Mouse (Mus musculus) natural killer cell, adult 2 months (primary cell): ENCODE measurements around the gene Tfeb.

Experiments
- DNase-seq, 2 experiments: peaks; one replicate each; pipeline ENCODE4 v3.0.0; 2022; ENCODE audit warnings: low spot score in 2 of 2

Tfeb gene

GRCm38 (mm10) chr17:47712889-47713571, 23.8 kb upstream of the Tfeb start:
- no peak for DNase-seq

DNA sequence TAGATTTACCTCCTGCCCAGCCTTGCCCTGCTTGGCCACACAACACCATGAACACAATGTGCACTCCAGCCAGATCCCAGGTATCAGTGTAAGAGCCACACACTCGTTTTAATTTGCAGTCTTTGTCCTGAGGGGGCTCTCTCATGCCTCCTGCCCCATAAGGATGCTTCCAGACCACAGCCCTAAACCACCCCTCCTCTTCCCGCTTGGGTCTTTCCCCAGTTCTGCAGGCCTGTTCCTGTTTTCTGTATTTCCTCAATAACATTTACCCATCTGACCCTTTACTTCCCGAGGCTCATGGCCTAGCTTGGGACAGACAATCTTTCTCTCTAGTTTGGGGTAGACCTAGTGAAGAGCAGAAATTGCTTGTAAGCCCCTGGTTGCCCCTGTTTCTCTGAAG, 21.8 kb upstream of the Tfeb start:
- DNase-seq: no peak

- no peak for DNase-seq
These were observed 15.6 kb upstream of the Tfeb start for GRCm38 (mm10) chr17:47721183-47721582.

DNA sequence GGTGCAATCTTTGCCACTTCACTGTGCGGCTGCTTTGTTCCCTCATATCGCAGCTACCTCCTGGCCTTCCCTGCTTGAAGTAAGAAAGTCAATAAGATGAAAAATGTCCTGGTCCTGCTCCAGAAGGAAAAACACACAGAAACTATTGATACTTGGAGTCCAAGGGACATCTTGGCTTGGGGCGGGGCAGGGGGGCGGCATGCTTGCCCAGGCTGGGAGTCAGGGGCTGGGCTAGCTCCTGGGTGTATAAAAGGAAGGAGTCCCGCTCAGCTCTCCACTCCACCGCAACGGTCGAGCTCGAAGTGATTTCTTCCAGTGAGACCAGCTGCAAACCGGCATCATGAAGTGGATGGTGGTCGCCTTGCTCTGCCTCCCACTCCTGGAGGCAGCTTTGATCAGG, 10.3 kb upstream of the Tfeb start, which contains the start of gene Pgc:
TSS of gene Pgc (plus strand) at position 277 of the 400 bp plus-strand sequence.
- no peak for DNase-seq

GRCm38 (mm10) chr17:47730633-47731575, 5.9 kb upstream of the Tfeb start:
- no peak for DNase-seq

GRCm38 (mm10) chr17:47735553-47736100, 1.2 kb upstream of the Tfeb start:
- DNase-seq: no peak

- peak; percentile 83 to 87 for DNase-seq
These were observed 638 bp downstream of the Tfeb start for GRCm38 (mm10) chr17:47737271-47738065.

DNA sequence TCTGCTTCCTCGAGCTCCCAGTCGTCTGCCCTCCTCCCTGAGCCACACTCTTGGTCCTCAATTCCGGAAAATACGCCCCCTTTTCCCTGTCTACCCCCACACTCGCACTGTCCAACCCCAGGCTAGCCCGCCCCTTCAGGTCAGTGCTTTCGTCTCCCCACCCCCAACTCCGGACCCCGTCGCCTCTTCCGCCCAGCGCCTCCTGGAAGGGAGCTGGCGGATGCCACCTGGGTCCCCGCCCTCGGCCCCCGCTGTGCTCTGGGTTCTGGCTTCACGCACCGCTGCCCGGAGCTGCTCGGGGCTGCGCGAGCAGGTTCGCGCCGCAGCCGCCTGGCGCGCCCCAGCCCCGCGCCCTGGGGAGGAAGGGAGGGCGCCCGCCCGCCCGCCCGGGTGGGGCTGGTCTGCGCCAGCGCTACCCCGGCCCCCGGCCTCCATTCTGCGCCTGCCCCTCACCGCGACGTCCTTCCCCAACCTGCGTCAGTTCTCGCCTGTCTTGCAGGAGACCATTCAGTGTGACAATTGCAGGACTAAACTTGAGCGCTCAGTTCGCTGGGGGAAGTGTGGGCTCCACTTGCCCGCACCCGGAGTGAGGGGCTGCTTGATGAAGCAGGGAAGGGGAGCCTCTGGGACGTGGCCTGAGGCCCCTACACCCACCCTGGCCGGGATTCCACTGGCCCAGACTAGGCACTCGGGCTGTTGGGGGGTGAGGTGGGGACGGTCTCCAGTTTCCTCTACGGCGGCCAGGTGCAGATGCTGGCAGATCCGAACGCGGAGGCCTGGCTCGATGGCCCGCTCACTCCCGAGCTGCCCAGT, 1.4 kb downstream of the Tfeb start:
- peak; percentile 65 to 81 for DNase-seq

- DNase-seq: peak; percentile 78 to 80
These were observed 2.3 kb downstream of the Tfeb start for GRCm38 (mm10) chr17:47738879-47739798.

DNA sequence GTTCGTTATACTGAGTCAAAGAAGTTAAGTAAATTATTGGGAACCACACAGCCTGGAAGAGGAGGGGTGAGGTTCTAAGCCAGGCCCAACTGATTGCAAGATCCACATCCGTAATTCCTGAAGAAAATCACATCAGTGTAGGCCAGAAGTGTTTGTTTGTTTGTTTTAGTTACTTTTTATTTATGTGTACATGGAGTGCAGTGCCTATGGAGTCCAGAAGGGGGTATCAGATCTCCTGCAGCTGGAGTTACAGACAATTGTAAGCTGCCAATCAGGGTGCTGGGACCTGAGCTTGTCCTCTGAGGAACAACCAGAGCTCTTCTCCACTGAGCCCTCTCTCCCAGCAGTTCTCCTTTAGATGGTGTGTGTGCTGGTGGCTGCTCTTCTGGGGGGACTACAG, 3.4 kb downstream of the Tfeb start:
- DNase-seq: no peak

- peak; percentile 31 to 51 for DNase-seq
These were observed 6.3 kb downstream of the Tfeb start for GRCm38 (mm10) chr17:47742991-47743734.

DNA sequence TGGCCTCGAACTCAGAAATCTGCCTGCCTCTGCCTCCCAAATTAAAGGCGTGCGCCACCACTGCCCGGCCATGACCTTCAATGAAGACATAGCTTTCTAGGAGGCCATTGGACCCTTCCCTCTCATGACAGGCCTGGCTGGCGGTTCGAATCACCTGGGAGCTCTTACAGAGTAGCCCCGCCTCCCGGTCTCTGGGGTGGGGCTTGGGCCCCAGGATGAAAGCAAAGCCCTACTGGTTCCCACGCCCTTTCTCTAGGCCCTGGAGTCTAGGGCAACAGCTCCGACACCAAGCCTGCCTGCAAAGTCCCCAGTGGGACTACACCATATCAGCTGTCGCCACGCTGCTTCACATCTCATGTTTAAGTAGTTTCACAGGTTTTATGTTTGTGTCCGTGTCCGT, 7.3 kb downstream of the Tfeb start:
- no peak for DNase-seq

DNA sequence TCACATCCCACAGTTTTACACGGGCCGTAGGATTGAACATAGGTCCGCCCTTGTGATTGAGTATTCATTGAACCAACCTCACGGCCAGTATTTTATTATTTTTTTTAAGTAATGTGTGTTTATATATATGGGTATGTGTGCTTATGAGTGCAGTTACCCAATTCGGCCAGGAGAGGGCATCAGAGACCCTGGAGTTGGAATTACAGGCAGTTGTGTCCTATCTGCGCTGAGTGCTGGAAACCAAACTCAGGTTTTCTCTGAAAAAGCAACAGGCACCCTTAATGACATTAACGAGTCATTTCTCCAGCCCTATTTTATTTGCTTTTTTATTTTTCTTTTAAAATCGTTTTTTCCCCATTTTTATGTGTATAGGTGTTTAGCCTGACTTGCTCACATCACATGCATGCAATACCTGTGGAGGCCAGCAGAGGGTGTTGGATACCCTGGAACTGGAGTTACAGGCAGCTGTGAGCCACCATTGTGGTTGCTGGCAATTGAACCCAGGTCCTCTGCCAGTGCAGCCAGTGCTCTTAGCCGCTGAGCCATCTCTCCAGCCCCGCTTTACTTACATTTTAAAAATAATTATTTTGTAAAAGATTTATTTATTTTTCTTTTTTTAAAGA, 8.0 kb downstream of the Tfeb start:
- DNase-seq: peak; percentile 52 to 61

DNA sequence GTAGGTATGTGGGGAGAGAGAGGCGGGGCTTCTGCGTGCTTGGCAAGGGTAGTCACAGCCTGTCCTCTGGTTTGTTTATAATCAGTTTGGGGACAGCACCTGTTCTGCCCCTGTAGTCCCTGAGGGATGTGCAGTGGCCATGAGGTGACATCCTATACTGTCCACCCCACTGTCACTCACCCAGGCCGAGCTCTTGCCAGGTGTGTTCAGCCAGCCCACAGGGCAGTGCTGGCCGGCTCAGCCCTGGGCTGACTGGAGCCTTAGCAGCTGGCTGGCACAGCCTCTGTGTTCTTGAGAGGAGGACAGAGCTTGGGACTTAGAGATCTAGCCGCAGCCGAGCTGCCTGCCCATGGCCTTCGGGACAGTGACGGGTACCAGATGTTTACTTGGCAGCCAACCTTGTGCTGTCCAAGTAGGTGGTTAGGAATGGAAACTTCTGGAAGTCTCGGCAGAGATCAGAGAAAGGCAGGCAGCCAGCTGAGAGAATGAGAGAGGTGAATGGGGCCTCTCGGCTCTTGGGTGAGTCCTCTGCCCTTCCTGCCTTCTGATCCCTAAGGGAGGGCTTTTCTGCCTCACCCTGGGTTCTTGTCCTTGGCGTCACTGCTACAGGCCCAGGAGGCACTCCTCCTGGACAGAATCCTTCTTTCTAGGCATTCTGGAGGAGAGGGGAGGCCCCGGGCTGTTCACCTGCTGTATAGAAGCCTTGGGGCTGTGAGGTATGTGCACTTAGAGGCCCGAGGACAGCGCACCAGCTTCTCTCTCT, 12.1 kb downstream of the Tfeb start:
- DNase-seq: no peak

DNA sequence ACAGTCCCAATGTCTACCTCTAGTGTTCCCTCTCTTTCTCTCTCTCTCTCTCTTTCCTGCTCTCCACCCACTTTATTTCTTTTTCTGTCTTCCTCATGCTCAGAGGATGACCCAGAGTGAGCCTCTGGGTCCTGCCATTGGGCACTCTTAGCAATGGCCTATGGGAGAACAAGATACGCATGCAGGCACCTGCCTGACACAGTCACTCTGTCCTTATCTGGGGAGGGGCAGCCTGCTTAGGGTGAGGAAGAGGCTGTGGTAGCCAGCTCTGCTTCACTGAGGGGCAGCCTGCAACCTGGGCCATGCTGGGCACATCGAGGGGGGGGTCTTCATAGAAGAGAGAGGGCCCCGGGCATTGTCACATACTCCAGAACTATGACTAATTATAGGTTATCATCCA, 12.8 kb downstream of the Tfeb start:
- no peak for DNase-seq

GRCm38 (mm10) chr17:47750101-47750500, 13.3 kb downstream of the Tfeb start:
- DNase-seq: no peak

GRCm38 (mm10) chr17:47751811-47752210, 15.0 kb downstream of the Tfeb start:
- no peak for DNase-seq
